Mouse (Mus musculus) midbrain, embryonic 11.5 days (tissue): Measurements from ENCODE around the gene Cpne4. TPM values are rescaled to one million over a fixed set of nuclear protein-coding genes. Genes with fewer than 3 reads are reported as not detected.

Source experiments
- ATAC-seq: fragments of 200-750 bp; cut with Nextera tagmentation; 2 replicates; pipeline ENCODE4 v1.8.0; 2017; ENCODE audit warnings: moderate TSS enrichment, moderate library complexity; ENCODE audit not compliant: low FRiP score
- DNase-seq: peaks from one replicate; pipeline ENCODE4 v3.0.0; 2015; ENCODE audit warnings: low spot score; ENCODE audit errors: missing footprints
- H3K27ac ChIP-seq: fragments of 300-500 bp; sonication (generic); 2 replicates; pipeline ENCODE4 v1.5.1; 2014; ENCODE audit warnings: low read depth, low read length
- H3K27me3 ChIP-seq: fragments of 300-500 bp; sonication (generic); 2 replicates; pipeline ENCODE4 v1.6.1; 2014; ENCODE audit warnings: mild to moderate bottlenecking, low read length, moderate library complexity, mixed read lengths; ENCODE audit not compliant: control insufficient read depth, insufficient read depth
- H3K36me3 ChIP-seq: fragments of 300-500 bp; sonication (generic); 2 replicates; pipeline ENCODE4 v1.6.1; 2014; ENCODE audit warnings: mild to moderate bottlenecking, low read length, moderate library complexity, mixed read lengths; ENCODE audit not compliant: control insufficient read depth, insufficient read depth
- H3K4me1 ChIP-seq: fragments of 300-500 bp; sonication (generic); 2 replicates; pipeline ENCODE4 v1.6.1; 2014; ENCODE audit warnings: low read length; ENCODE audit not compliant: control insufficient read depth, insufficient read depth
- H3K4me2 ChIP-seq: fragments of 300-500 bp; sonication (generic); 2 replicates; pipeline ENCODE4 v1.6.1; 2014; ENCODE audit warnings: mild to moderate bottlenecking, moderate library complexity
- H3K4me3 ChIP-seq: fragments of 300-500 bp; sonication (generic); 2 replicates; pipeline ENCODE4 v1.5.1; 2014; ENCODE audit warnings: low read depth, low read length
- H3K9ac ChIP-seq: fragments of 300-500 bp; sonication (generic); 2 replicates; pipeline ENCODE4 v1.6.1; 2014; ENCODE audit warnings: low read length
- H3K9me3 ChIP-seq: fragments of 300-500 bp; sonication (generic); 2 replicates; pipeline ENCODE4 v1.6.1; 2016; ENCODE audit warnings: low read length; ENCODE audit not compliant: control insufficient read depth
- WGBS: fragments of 180-500 bp; shearing (Covaris S2); extraction: QIAGEN DNeasy Blood & Tissue Kit; methylation state at CpG from one replicate; pipeline ENCODE4 v1.1.7; 2014; 5-methylcytosine and 5-hydroxymethylcytosine counted together
- polyA plus RNA-seq: library from polyadenylated mRNA; unstranded; fragments of >200 nt; fragmentation: Nextera tagmentation; extraction: Ambion mirVana; gene quantifications from 2 replicates; pipeline ENCODE4 v1.2.1, GENCODE M21; 2014

Cpne4 gene
- polyA plus RNA-seq, 1 experiment from 2014 or later, result 2.1 TPM

DNA sequence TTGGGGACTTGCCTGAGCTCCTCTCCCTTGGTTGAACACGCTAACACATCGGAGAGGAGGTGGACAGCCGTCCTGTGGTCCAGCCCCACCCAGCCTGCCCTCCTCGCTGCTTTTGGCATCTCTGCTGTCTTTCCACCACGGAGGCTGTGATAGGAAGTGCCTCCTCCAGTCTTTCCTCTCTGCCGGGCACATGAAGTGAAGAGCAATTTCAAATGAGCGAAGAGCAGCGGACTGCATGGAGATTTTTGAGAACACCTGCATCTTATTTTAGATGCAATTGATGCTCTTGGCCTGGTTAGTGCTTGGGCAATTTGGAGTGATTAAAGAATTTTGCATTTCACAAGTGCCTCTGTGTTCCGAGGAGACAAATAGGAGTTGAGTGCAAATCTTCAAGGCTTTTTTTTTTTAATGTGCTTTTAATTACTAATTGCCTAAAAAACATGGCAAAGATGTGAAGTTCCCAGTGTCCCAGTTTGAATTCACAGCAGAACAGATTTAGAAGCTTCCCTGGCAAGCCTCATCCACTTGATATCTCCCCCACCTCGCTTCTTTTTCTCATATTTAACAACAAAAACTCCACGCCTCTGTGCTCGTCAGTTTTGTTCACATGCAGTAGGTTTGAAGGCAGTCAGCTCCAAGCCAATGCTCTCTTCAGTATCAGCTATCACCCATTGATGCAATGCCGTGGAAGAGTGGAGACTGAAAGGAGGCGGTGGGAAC, 195.7 kb downstream of the Cpne4 start:
- Histone ChIP-seq H3K9ac (no peak overlapping the region), H3K4me3 (no peak overlapping the region), H3K27me3 (no peaks in the 10 kb centered on the region), H3K36me3 (no peaks in the 10 kb centered on the region), H3K27ac (no peak overlapping the region), H3K9me3 (no peaks in the 10 kb centered on the region), H3K4me2 (no peak overlapping the region), H3K4me1 (no peaks in the 10 kb centered on the region)
- WGBS, result 89% methylated on average over 14 of the region's 14 CpGs
- no peak for ATAC-seq
- DNase-seq, result no peak

GRCm38 (mm10) chr9:104755519-104755918, 208.4 kb downstream of the Cpne4 start:
- Histone ChIP-seq H3K9me3 (no peaks in the 10 kb centered on the region), H3K4me3 (no peak overlapping the region), H3K27me3 (no peaks in the 10 kb centered on the region), H3K4me1 (no peaks in the 10 kb centered on the region), H3K27ac (no peak overlapping the region), H3K4me2 (no peak overlapping the region), H3K36me3 (no peaks in the 10 kb centered on the region), H3K9ac (no peak overlapping the region)
- 92% methylated on average over 14 of the region's 14 CpGs for WGBS
- no peak for DNase-seq
- no peak for ATAC-seq

- ATAC-seq (no peak), DNase-seq (no peak)
- Histone ChIP-seq H3K9ac (no peak overlapping the region), H3K4me3 (no peak overlapping the region), H3K9me3 (no peaks in the 10 kb centered on the region), H3K4me1 (no peaks in the 10 kb centered on the region), H3K36me3 (no peaks in the 10 kb centered on the region), H3K4me2 (no peak overlapping the region), H3K27ac (no peak overlapping the region), H3K27me3 (no peaks in the 10 kb centered on the region)
- WGBS, result 94% methylated on average over 7 of the region's 7 CpGs
These were observed 212.9 kb downstream of the Cpne4 start for GRCm38 (mm10) chr9:104760031-104760430.

DNA sequence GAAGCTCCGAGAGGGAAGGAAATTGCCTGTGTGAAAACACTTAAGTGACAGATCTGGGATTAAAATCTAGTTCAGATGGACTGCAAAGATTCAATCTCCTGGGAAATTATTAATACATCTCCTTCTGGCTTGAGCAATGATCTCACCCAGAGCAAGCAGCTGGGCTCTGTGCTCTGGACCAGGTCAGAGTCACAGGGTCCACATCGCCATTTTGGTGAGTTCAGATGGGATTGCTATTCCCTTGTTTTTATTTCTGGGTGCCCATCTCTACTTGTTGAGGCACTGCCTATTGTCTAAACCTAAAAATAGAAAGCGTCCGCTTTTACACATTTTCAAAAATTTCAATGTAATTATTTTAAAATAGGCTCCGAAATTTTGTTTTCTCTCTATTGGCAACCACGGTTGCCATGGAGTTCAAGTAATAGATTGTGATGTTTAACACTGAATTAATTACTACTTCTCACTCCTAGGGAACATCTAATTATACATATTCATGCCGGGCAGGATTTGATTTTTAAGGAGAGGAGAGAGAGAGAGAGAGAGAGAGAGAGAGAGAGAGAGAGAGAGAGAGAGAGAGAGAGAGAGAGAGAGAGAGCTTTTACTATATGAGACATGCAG, 229.2 kb downstream of the Cpne4 start:
- no peak overlapping the region for H3K9ac ChIP-seq
- H3K4me2 ChIP-seq, result no peak overlapping the region
- H3K9me3 ChIP-seq, result no peaks in the 10 kb centered on the region
- H3K4me1 ChIP-seq, result no peaks in the 10 kb centered on the region
- WGBS, result 88% methylated on average over 7 of the region's 7 CpGs
- no peak overlapping the region for H3K27ac ChIP-seq
- H3K27me3 ChIP-seq, result no peaks in the 10 kb centered on the region
- H3K4me3 ChIP-seq, result no peak overlapping the region
- no peak for DNase-seq
- no peaks in the 10 kb centered on the region for H3K36me3 ChIP-seq
- no peak for ATAC-seq

- no peaks in the 10 kb centered on the region for H3K9me3 ChIP-seq
- H3K4me1 ChIP-seq, result no peaks in the 10 kb centered on the region
- H3K4me2 ChIP-seq, result no peak overlapping the region
- H3K36me3 ChIP-seq, result no peaks in the 10 kb centered on the region
- no peak overlapping the region for H3K27ac ChIP-seq
- DNase-seq (no peak), ATAC-seq (no peak)
- H3K9ac ChIP-seq, result no peak overlapping the region
- WGBS, result 73% methylated on average over 3 of the region's 3 CpGs
- no peaks in the 10 kb centered on the region for H3K27me3 ChIP-seq
- H3K4me3 ChIP-seq, result no peak overlapping the region
These were observed 230.0 kb downstream of the Cpne4 start for GRCm38 (mm10) chr9:104777135-104777534.

- no peak for DNase-seq
- WGBS, result 73% methylated on average over 5 of the region's 5 CpGs
- no peaks in the 10 kb centered on the region for H3K36me3 ChIP-seq
- no peak overlapping the region for H3K27ac ChIP-seq
- H3K4me2 ChIP-seq, result no peak overlapping the region
- no peak for ATAC-seq
- no peak overlapping the region for H3K4me3 ChIP-seq
- no peak overlapping the region for H3K9ac ChIP-seq
- H3K4me1 ChIP-seq, result no peaks in the 10 kb centered on the region
- H3K9me3 ChIP-seq, result no peaks in the 10 kb centered on the region
- H3K27me3 ChIP-seq, result no peaks in the 10 kb centered on the region
These were observed 230.7 kb downstream of the Cpne4 start for GRCm38 (mm10) chr9:104777780-104778179.

DNA sequence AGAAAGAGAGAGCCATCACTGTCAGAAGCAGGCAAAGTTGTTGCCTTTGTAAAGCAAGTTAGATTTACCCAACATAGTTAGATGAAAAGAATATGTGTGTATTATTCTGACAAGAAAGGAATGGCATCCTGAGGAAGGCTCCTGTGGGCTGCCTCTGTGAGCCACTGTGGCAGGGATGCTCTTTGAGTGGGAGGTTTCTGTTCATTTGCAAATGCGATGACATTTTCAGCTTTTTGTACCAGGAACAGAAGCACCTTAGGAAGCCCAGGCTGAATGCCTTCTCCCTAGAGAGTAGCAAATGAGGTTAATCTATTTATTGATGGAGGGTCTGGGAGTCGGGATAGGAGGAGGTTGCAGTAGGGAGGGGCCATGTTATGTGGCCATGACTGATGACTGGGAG, 249.5 kb downstream of the Cpne4 start:
- Histone ChIP-seq H3K4me3 (no peak overlapping the region), H3K36me3 (no peaks in the 10 kb centered on the region), H3K4me2 (no peak overlapping the region), H3K27ac (no peak overlapping the region), H3K9ac (no peak overlapping the region), H3K27me3 (no peaks in the 10 kb centered on the region), H3K9me3 (no peaks in the 10 kb centered on the region), H3K4me1 (no peaks in the 10 kb centered on the region)
- DNase-seq (no peak), ATAC-seq (no peak)
- WGBS, result 9% methylated on average over 2 of the region's 2 CpGs

DNA sequence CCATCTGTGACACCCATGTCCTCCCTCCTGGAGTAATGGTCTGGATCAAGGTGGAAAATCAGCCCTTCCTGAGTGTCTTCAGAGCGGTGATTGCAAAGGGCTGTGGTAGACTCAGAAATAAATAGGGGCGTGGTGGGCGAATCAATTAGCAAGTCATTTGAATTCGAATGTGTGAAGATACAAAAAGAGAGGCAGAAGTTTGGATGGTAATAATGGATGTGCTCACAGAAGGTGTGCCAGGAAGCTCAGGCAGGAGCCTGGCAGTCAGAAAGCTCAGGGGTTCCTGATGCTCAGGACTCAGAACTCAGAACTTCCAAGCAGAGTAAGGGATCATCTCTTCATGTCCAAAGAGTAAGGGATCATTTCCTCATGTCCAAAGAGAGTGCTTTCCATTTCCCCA, 257.7 kb downstream of the Cpne4 start:
- Histone ChIP-seq H3K4me1 (no peaks in the 10 kb centered on the region), H3K9ac (no peak overlapping the region), H3K36me3 (no peaks in the 10 kb centered on the region), H3K27ac (no peak overlapping the region), H3K4me3 (no peak overlapping the region), H3K9me3 (no peaks in the 10 kb centered on the region), H3K4me2 (no peak overlapping the region), H3K27me3 (no peaks in the 10 kb centered on the region)
- WGBS, result 81% methylated on average over 4 of the region's 4 CpGs
- DNase-seq (no peak), ATAC-seq (no peak)

DNA sequence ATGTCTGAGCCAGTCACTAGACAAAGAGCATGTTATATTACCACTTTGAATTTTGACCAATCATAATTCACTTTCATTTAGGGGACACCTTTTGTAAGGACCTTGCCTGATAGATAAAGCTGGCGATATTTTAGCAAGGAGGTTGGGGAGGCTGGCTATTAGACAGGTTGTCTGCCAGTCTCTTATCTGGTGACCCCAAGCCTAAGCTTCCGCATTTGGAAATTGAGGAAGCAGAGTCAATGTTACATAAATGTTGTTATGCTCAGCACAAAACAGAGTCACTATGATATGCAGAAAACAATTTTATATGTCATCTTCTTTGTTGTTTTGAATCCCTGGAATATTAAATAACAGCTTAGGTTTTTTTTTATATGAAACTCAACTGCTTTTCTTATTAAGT, 267.6 kb downstream of the Cpne4 start:
- Histone ChIP-seq H3K4me2 (no peak overlapping the region), H3K27me3 (no peaks in the 10 kb centered on the region), H3K9ac (no peak overlapping the region), H3K36me3 (no peaks in the 10 kb centered on the region), H3K4me1 (no peaks in the 10 kb centered on the region), H3K9me3 (no peaks in the 10 kb centered on the region), H3K27ac (no peak overlapping the region), H3K4me3 (no peak overlapping the region)
- DNase-seq (no peak), ATAC-seq (no peak)
- 94% methylated on average over 2 of the region's 2 CpGs for WGBS
